Mouse (Mus musculus) testis, postnatal 10 days (tissue): ENCODE data around the gene Psma5.

ENCODE experiments used
- DNase-seq: peaks from one replicate; pipeline ENCODE4 v3.0.0; 2021; ENCODE audit warnings: low spot score

Psma5 gene

DNA sequence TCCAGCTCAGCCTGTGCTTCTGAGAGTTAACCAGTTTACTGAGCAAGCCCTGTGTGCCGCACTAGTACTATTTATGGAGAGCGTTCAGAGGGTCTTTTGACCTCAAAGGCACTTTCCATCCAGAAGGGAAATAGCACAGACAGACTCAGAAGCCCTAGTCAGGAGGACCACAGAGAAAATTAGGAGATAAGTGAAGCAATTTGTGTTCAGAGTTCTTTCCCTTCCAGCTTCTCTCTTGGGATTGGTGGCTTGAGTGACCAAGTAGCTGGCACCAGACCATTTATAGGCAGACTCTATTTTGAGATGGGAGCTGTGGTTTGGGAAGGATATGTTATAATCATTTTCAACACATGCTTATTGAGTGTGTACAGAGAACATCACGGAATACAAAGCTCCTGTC, 49.7 kb downstream of the Psma5 start:
- no peak for DNase-seq

DNA sequence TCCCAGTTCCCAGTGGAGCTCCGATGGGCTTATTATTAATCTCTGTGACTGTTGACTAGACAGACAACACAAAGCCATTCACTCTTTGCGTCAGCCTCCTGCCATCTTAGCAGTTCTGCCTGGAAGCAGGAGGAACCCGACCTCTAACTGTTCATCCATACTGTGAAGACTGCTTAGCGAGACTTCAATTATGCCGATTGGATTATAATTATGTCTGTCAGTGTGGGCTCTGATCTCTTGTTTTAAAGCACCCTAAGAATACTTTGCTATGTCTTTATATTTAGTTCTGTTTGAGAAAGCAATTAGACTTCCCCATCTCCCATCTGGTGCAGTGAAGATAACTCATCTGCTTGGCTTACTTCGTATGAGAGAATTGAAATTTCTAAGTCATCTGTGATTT, 50.8 kb downstream of the Psma5 start:
- no peak for DNase-seq

DNA sequence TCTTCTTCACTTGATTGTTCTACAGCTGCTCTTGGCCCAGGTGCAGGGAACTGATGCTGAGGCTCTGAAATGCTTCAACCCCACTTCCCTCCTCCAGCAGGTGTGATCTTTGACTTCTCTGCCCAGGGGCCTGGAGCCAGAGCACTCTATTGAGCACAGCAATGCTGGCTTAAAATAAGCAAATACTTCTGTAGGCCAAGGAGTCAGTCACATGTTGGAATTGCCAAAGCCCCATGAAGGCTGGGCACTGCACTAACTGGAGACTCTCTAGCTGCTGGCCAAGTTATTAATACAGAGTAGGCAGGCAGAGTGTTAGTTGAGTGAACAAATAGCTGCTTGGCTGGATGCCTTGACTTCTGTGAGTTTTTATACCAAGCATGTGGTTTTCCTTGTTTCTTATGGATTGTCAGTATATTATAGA, 54.2 kb downstream of the Psma5 start:
- no peak for DNase-seq

DNA sequence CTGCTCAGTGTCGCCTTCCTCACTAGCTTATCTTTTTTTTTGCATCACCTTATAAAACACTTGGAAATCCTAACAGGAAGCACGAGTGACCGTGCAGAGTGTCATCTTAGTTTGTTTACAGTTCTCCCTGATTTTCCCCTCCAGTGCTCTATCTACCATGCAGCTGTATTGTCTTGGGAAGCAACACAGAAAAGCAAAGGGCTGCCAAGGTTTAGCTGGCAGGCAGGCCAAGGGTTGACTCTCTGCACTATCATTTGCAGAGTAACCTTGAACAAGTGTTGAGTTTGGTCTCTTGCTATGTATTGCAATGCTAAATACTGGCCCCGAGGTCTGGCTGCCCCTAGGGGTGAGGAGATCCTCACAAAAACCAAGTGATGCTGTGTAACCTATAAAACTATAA, 55.0 kb downstream of the Psma5 start:
- no peak for DNase-seq

DNA sequence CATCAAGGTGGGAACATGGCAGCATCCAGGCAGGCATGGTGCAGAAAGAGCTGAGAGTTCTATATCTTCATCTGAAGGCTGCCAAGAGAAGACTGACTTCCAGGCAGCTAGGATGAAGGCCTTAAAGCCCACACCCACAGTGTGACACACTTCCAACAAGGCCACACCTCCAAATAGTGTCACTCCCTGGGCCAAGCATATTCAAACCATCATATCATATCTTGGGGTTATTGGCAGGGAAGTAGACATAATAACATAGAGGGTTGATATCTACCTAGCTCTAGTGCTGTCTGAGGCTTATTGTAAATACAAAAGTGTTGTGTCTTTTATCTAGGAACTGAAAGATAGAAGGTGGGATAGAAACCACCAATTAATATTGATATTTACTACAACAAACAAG, 55.7 kb downstream of the Psma5 start:
- no peak for DNase-seq

DNA sequence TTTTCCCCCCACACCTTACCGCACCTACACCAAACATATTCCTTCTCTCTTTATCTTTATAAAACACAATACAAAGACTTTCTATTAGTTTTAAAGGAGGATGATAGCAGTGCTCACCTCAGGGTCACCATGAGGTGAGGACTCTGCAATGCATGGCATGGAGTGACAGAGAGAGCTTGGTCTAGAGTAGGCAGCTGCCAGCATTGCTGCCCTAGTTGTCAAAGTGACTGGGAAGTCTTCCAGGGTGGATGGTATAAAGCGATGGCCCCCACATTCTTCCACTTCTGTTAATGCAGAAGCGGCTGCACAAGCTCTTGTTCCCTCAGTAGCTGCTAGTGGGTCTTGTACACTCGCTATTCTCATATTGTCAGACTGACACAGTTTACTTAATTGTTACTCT, 56.4 kb downstream of the Psma5 start:
- no peak for DNase-seq

DNA sequence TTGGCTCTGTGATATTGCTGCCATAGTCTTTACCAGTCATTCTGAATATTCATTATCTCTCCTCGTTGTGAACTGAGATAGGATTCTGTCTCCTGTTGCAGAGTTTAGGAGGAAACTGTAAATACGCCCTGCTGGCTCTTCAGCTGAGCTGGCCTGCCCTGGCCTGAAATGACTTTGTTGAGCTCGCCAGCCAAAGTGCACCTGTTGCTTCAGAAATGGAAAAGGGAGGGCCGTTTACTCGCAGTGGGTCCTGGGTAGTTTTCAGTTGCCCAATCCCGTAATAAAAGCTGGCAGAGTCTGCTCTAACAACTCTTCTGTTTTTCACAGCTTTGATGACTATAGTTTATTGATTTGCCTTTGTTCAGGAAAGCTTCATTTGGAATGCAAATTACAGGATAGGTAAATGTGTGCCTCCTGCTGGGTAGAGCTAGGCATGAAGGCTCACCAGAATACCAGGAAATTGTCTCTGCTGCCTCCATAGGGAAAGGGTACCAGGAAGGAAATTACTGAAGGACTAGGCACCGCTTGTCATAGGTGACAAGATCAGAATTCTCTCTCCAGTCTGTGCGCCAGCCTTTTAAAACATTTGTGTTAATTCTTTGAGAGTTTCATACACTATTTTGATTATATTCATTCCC, 57.4 kb downstream of the Psma5 start:
- no peak for DNase-seq

DNA sequence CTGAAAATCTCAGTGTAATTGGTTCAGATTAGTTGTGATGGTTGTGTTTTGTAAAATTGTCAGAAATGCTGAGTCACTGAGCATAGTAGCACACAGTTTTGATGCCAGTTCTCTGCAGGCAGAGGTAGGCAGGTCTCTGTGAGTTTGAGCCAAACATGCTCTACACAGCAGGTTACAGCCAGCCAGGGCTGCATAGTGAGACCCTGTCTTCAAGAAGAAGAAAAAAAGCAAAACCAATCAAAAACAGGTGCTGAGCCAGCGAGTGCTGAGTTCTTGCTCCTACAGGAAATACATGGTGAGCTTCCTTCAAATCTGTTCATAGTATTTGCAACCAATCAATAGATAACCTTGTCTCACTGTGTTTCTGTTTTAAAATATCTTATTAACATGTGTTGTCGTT, 61.8 kb downstream of the Psma5 start:
- DNase-seq = no peak

DNA sequence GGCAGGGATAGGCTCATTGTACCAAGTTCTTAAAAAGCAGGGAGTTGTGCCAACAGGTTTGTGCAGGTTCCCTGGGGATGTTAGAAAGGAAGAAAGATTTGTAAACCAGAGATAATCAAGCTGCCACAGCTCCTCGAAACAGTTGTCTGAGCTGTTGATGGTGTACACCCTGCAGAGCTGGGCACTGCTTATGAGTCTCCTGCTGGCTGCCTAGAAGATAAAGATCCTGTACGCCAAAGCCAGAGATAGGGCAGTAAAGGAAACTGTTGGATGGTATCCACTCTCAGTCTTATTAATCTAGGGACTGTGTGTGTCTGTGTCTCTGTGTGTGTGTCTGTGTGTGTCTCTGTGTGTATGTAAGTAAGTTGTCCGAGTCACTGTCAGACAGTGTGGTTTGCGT, 64.9 kb downstream of the Psma5 start:
- DNase-seq = no peak

DNA sequence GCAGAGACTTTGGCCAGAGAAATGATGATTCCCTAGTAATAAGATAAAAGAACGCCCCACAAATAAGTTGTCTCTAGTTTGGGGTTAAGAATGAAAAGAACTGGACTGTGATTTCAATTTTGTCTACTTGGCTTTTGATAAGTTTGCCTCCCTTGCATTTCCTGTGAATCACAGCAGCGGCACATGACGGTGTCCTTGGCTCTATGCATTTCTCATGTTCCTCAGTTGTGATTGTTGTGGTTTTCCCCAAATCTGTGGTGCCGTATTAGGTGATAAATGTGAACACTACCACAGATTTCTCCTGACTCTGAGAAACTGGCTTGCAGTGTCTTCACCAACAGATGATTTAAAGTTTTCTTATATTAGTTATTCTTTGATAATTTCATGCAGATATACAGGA, 65.4 kb downstream of the Psma5 start:
- no peak for DNase-seq

DNA sequence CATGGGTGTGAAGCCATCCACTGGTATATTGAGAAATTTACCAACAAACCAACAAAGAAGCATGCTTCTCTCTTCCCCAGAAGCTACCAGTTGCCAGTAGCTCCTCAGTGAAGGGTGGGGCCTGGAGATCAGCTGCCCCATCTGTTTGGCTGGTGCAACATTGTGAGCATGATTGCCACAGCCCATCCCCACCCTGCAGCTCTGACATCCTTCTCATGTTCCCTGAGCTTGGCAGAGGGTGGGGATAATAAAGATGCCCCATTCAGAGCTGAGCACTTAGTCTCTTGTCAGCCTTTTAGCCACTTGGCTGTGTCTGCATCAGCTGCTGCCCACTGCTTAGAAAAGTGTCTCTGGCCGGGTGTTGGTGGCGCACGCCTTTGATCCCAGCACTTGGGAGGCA, 66.2 kb downstream of the Psma5 start:
- DNase-seq = no peak

DNA sequence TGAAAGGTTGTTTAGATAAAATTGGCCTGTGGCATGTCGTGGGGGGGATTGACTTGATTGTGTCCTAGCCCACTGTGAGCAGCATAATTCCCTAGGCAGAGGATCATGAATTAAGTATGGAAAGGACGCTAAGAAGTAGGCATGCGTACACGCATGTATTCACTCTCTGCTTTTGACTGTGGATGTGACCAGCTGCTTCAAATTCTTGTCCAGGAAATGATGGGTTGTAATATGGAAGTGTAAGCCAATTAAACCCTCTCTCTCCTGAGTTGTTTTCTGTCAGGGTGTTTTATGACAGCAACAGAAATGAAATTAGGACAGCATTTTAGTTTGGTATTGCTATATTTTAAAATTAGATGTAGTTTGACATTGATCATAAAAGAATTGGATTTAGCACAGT, 68.1 kb downstream of the Psma5 start:
- DNase-seq = no peak

DNA sequence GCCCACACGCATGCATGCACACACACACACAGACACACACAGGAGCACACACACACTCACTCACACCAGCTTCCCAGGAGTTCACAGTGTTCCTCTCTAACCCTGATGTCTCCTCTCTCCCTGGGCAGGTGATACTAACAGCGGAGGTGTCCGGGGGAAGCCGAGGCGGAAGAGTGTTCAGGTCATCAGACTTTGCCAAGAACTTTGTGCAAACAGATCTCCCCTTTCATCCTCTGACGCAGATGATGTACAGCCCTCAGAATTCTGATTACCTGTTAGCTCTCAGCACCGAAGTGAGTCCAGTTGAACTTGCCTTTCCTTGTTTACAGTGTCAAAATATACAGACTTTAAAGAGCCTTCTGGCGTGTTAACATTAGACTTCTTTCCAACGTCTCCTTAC, 68.8 kb downstream of the Psma5 start:
- DNase-seq = no peak

DNA sequence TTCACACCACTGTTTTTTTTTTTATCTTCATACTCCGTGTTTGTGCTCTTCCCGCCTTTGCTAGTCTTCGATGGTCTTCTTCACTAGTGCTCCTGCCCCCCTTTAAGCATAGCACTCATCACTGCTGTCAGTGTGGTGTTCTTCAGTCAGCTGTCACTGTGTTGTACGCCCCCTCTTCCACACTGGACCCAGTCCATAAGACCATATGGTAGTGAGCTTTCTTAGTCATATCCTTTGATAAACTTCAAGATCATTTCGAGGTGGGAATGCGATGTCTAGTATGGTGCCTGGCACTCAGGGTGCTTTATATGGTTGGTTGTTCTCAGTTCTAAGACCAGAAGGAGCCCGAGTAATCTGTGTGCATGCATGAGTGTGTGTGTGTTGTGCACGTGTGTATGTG, 70.5 kb downstream of the Psma5 start:
- no peak for DNase-seq

DNA sequence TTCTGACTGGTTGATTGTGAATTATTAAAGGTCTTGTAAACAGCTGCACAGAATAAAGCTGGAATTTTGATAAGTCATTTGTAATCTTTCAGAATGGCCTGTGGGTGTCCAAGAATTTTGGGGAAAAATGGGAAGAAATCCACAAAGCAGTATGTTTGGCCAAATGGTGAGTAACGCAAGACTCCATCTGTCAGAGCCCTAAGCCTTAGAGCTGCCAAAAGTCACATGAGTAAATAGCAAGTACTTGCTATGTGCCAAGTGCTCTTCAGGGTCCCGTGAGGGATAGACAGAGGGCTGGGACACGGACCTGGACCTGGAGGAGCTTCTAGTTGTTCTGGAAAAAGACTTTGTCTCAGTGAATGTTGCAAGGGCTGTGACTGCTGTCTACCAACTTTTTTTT, 71.2 kb downstream of the Psma5 start:
- no peak for DNase-seq

DNA sequence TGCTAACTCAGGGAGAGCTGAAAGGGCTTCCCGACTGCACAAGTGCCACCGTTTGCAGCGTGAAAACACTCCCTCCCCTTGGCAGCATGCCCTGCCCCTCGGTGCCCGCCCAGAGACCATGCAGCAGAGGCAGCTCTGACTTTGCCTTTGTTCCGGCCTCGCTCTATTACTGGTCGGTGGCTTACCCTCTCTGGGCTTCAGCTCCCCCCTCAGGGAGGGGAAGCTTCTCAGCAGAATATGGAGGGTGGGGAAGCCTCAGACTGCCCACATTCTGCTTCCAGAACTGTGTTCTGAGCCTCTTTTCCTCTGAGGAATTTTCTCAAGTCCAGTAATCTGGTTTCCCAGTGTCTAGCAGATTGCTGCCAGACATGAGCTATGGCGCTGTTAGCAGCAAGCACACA, 71.7 kb downstream of the Psma5 start:
- DNase-seq = peak; percentile 80
